Mouse (Mus musculus) 3T3-L1 (cell line): ENCODE measurements around the gene Acp2.
A peak's percentile ranks its signal among the peaks of the same experiment; 100 is the strongest.

Source experiments
- DNase-seq: peaks from one replicate; pipeline ENCODE4 v3.0.0-alpha.2; 2015; ENCODE audit warnings: low read depth, low spot score

Gene Acp2

DNA sequence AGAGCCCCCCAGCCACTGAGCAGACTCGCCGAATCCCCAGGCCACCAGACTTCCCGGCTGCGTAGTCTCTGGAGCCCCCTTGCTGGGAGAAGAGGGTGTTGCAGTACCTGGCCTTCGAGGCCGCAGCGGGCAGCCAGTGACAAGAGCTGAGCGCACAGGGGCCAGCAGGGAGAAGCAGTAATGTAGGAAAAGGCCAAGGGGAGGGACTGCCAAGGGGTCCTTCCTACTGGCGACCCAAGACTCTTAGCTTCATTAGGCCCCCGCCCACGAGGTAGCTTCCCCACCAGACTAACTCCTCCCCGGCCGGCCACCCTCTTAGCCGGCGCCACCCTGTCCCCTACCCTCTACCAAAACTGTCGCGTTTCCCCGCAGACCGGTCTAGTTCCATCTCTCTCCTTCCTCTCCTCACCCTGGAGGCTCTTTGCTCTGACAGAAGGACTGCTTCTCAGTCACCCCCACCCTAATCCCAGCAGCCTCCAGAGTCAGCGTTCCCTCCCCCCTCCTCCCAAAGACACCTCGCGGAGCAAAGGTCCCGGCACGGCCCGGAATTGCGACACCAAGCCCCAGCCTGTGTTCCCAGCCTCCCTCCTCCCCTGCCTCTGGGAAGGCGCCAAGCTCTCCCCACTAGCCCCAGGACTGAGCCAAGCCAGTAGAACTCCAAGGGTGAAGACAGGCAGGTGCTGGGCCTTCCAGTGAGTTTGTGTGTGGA is 7.9 kb upstream of the Acp2 start:
- peak; percentile 63 for DNase-seq

DNA sequence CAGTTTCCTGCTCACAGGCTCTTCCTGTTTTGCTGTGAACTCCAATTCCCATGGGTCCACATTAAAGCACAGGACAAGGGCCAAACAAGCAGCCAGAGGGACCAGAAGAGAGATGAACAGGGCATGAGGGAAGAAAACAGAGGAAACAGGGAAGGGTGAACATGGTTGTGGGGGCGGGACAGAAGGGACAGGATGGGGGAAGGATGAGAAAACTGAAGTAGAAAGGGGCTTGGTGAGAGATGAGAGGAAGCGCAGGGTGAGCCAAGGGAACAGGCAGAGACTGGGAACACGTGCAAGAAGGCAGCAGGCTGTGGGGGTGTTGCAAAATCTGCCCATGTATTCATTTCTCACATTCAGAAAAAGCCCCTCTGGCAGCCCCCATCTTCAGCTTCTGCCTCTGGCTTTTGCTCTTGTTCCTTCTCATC is 6.1 kb upstream of the Acp2 start:
- DNase-seq = no peak

DNA sequence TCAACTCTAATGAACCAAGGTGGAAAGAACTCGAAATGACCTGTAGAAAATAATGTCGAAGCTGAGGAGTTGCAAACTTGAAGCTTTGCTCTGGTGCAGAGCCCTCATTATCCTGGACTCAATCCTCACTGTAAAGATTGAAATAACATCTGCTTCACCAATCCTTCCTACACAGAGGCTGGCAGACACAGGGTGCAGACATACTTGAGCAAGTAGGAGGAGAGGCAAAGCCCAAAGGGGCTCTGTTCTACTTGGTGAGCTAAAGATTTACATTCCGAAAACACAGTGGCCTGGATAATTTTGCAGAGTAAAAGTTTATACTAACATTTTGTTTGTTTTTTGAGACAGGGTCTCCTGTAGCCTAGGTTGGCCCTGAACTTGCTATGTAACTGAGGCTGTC is 3.8 kb upstream of the Acp2 start:
- DNase-seq = no peak

DNA sequence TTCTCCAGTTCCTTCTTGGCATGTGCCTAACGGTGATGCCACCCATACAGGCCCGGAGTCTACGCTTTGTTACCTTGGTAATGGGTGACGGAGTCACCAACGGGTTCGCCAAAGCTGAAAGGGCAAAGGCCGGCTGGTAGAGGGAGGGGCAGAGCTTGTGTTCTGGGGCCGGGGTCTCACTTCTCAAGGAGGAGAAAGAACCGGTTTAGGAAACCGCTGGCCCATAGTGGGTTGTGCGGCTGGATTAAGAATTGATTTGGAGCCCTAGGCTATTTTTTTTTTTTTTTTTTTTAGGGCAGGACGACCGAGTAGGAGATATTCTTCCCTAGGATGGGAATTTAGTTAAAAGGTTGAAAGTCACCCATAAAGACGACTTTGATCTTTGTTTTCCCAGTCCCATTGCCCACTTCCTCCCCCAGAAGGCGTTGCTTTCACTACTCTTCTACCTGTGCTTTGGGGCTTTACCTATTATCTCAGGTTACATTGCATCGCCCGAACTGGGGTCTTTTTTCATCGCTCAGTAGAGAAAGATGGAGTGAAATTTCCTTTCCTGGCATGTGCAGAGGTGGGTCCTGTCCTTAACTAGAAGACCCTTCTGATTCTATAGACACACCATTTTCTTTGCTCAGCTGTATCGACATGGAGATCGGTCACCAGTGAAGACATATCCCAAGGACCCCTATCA is 429 bp downstream of the Acp2 start:
- no peak for DNase-seq

DNA sequence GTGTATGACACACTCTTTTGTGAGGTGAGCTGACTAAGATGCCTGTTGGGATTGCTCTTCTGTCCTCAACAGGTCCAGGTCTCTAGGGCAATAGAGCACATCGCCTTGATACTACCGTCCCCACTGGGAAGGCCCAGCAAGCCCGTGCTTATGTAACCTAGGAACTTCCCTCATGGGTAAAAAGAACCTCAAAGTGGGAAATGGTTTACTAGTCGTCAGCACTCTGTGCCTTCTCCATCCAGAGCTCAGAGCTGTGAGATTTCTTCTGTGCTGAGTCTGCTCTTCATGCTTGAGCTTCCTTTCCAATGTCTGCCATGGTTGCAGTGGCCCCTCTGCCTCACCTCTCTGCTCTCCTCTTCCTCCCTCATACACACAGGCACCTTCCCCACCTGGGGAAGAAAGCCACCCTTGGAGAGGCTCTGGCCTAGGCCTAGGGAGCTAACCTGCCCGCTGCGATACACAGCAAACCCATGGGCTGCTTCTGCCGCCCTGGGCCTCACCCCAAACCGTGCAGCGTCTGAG is 3.6 kb downstream of the Acp2 start:
- no peak for DNase-seq

DNA sequence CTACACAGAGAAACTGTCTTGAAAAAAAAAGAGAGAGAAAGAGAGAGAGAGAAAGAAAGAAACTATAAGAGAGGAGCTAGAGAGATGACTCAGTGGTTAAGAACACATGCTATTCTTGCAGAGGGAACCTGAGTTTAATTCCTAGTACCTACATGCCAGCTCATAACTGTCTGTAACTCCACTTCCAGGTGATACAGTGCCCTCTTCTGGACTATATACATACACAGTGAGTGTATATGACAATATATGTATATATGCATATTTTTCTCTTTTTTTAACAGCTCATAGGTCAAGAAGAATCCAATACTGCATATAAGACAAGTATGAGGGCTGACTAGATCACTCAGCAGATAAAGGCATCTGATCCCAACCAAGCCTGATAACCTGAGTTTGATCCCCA is 10.6 kb downstream of the Acp2 start:
- peak; percentile 39 for DNase-seq

DNA sequence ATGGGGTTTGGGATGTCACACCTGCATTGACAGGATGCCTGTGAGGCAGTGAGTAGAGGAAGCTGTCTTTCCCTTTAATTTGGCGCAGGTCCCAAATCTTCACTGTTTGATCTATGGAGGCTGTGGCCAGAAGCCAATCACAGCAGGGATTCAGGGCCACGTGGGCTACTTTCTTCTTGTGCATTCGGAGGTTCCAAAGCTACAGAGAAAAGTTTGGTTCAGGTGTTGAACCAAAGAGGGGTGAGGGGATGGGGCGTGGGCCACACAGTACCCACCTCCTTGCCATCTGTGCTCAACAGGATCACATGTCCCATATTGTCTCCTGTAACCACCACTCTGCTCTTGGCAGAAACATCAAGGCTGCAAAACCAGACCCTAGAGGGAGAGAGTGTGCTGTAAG is 14.3 kb downstream of the Acp2 start:
- DNase-seq = no peak

DNA sequence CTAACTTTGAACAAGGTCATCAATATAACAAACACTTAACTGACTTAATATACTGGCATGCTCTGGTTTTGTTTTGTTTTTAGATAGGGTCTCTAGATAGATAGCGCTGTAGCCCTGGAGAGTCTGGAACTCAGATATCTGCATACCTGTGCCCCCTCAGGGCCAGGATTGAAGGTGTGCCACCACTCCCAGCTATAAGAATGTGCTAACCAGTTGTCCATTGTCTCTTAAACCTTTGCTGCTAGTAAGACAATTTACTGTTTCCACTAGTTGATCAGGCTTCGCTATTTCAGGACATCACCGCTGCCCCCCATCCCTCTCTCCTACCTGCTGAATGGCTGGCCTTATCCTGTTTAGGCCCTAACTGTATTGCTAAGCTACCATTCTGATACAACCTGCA is 17.8 kb downstream of the Acp2 start:
- DNase-seq = no peak

DNA sequence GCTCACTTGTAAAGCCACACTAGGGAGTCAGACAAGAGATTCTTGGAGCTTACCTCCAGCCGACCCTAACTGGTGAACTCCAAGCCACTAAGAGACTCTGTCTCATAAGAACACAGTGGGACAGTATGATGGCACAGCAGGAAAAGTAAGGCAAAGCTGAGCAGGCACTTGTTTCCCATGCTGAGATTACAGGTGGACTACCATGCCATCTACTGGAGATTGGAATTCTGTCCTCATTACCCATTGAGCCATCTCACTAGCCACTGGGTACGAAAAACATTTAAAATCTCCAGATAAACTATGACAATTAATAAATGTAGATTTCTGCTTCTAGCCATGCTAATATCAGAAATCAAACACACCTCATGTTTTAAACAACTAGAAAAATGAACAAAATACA is 20.9 kb downstream of the Acp2 start:
- DNase-seq = peak; percentile 40

DNA sequence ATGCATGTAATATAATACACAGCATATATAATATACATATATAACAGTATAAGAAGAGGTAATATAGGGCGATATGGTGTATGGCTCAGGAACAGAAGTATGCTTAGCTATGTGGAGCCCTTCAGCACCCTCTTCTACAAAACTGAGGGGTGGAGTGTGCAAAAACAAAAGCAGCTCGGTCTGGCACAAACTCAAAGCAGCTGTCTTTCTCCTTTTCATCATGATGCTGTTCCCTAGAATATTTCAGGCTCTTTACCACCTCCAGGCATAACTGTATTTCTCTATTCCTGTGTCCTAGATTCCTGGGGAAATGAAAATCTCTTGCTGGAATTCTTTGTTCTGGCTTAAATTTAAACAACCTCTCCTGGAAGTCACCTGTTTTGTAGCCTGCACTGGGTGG is 27.1 kb downstream of the Acp2 start:
- no peak for DNase-seq

DNA sequence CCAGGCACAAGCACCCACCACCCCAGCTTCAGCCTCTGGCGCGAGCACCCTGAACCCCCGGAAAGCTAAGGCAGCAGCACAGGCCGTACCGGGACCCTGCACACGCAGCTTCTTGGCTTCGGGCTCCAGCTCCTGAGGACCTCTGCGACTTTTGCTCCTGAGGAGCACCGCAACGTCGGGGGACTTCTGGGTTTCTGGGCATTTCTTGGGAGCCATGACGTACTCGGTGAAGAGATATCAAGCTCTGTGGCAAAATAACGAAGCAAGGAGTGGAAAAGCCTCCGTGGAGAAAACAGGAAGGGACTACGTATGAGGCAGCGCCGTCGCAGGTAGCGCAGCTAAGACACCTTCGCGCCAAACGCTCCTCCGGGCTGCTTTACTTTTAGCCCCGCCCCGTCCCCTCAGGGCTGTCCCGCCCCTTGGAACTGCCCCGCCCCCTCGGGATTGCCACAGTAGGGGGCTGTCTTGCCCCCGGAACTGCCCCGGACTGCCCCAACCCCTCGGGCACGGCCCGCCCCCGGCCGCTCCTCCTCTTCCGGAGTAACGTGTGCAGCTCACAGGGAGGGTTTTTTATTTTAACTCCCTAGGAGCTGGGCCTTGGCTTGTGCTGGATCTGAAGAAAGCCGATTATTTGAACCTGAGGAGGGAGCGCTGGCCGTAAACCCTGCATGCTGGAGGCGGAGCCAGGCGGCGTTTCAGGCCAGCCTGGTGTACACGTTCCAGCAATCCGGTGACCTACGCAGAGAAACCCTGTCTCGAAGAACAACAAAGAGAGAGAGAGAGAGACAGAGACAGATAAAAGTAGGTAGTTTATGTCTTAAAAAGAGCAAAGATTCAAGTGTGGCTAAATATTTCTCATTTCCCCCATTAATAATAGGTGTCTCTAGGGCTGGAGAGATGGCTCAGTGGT is 34.2 kb downstream of the Acp2 start, which contains the start of gene Ddb2:
TSS of gene Ddb2 (minus strand) at position 382 of the 910 bp plus-strand sequence.
- peak; percentile 97 for DNase-seq

DNA sequence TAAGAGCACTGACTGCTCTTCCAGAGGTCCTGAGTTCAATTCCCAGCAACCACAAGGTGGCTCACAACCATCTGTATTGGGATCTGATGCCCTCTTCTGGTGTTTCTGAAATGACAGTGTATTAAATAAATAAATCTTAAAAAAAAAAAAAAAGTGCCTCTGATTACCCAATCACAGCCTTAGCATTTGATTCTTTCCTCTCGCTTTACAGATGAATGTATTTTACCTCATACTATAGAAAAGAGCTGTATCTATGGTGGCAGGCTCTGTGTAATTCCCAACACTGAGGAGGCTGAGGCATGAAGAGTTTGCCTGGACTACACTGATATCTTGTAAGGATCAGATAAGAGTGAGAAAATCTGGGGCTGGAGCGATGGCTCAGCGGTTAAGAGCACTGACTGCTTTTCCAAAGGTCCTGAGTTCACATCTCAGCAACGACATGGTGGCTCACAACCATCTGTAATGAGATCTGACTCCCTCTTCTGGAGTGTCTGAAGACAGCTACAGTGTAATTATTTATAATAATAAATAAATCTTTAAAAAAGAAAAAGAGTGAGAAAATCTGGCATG is 34.9 kb downstream of the Acp2 start:
- peak; percentile 72 for DNase-seq

DNA sequence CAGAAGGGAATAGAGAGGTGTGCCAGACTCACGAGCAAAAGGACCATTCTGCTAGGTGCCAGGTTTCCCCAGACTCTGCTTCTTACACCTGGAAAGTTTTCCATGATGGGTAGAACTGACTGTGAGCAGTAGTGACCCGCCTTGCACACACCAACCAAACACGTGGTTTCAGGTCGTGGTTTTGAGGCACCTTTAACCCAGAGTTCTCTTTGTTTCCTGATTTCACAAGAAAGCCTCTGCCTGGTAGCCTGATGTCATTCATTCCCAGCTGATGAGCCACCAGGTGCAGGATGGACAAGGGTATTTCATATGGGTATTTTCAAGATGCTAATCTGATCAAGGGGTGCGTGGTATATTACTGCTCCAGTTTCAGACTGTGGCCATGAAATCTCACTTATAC is 39.9 kb downstream of the Acp2 start:
- peak; percentile 77 for DNase-seq

DNA sequence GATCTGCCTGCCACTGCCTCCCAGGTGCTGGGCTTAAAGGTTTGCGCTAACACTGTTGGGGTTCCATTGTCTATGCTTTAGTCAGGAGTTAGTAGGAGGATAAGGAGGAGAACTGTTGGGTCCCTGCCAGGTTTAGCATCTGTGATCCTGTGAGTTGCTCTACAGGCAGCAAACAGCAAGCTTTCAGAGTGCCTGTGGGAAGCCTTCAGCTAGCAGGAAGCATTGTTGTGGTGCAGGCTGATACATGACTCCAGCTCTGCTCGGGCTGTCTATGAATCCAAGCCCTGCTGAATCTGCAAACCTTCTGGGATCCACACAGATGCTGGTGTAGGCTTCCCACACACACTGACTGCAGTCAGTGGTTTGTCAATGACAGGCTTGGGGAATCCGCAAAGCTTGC is 40.7 kb downstream of the Acp2 start:
- DNase-seq = peak; percentile 86

DNA sequence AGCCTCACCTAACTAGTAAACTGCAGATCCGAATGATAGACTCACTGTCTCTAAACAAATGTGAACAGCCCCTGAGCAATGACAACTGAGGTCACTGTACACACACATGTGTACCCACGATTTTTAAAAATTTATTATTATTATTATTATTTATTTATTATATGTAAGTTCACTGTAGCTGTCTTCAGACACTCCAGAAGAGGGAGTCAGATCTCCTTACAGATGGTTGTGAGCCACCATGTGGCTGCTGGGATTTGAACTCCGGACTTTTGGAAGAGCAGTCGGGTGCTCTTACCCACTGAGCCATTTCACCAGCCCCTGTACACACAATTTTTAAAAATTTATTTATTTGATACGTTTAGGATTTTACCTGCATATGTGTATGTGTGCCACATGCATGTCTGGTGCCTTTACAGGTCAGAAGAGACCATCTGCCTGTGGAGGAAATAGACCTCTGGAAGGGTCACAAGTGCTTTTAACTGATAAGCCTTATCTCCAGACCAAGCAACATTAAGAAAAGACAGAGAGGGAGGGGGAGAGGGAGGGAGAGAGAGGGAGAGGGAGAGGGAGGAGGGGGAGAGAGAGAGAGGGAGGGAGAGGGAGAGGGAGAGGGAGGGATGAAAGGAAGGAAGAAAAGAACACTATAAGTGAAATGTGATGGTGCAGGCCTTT is 42.0 kb downstream of the Acp2 start:
- no peak for DNase-seq

DNA sequence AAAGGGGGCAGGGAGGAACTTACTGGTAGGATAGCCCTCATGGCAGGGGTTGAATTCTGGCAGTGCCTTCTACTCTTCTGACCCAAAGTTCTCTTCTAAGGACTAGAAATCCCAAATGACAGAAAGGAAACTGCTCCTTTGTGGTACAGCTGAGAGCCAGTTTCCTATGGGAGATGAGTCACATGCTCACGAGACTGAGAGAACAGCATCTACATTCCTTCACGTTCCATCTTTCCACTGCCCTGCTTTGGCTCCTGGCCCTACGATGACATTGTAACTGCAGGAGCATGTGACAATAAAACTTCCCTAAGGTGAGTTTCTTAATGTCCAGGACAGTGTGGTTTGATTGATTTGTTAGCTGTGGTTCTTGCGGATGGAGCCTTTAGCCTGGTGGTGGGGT is 45.7 kb downstream of the Acp2 start:
- peak; percentile 90 for DNase-seq

DNA sequence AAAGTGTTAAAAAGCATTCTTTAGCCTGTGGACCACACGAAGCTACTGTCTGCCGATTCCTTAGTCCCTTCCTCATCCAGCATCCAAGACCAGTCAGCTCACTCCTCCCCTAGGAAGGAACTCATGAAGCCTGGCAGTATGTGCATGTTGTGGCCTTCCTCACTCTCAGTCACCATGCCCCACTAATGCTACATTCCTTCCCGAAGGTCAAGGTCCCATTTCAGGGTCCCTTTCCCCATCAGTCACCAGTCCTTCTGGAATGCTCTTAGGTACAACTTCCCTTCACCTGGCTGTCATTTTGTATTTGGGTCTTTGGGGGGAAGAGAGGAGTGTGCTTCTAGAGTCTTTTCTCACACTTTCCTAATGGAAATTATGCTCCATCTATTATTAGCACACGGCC is 49.3 kb downstream of the Acp2 start:
- DNase-seq = no peak

DNA sequence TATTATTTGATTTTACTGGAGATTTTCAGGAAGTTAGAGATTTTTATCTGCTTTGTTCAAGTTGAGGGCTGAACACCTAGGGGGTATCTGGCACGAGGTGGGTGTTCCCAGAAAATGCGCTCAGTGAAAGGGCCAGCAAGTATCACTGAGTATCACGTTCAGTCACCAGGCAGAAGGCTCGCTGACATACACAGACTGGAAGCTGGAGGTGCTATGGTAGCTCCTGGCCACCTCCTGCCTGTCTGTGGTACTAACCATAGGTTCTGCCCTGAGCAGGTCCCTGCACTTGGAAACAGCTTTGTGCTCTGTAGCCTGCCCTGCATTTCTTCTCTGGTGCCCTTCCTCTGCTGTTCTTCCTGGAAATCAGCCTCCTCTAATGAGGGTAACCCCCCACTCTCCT is 49.8 kb downstream of the Acp2 start:
- DNase-seq = no peak

DNA sequence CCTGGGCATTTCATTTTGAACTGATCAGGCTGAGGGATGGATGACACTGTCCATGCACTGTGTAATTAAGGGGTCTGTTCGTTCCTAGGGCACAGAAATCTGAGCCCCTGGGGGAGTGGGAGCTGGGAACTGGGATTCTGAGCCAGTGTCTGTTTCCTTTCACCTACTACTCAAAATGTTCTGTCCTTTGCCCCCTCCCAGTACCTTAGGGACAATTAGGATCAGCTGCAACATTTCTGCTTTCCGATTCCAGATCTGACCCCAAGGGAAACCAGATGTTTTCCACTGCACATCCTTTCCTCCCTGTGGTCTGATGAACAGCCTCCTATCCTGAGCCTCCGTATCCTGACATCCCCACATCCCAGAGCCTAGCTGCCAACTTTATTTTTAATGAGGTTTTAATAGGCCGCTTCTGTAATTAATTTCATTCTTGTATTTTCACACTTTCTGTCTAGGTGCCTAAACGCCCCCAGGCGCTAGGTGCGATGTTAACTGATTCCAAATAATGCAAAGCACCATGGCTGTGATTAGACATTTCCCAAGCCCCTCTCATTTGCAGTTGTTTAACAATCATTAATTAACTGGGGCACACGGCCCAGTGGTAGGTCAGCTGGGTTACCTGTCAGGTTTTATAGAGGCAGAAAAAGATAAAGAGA is 52.2 kb downstream of the Acp2 start:
- no peak for DNase-seq

DNA sequence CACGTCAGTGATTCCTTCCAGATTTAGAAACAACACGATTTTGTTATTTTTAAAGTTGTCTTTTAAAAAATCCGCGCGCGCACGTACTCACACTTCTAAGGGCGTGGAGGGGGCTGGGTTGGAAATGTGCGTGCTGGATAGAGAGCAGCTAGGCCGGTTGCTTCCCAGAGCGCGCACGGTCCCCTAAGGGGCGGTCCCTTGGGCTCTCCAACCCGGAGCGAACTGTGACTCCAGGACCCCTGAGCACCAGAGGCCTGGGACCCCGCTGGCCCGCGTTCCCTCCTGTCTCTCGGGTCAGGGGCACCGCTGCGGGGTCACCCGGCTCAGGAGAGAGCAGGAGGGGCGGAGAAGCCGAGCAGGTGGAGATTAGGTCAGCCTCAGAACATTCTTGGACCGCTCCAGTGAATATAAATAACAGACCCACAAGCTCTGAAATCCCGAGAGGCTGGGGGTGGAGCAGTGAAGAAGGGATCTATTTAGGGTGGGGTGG is 53.0 kb downstream of the Acp2 start, which contains the start of gene Pacsin3:
TSS of gene Pacsin3 (plus strand) at position 294 of the 490 bp plus-strand sequence.
- no peak for DNase-seq
